In the genomic region with DNA sequence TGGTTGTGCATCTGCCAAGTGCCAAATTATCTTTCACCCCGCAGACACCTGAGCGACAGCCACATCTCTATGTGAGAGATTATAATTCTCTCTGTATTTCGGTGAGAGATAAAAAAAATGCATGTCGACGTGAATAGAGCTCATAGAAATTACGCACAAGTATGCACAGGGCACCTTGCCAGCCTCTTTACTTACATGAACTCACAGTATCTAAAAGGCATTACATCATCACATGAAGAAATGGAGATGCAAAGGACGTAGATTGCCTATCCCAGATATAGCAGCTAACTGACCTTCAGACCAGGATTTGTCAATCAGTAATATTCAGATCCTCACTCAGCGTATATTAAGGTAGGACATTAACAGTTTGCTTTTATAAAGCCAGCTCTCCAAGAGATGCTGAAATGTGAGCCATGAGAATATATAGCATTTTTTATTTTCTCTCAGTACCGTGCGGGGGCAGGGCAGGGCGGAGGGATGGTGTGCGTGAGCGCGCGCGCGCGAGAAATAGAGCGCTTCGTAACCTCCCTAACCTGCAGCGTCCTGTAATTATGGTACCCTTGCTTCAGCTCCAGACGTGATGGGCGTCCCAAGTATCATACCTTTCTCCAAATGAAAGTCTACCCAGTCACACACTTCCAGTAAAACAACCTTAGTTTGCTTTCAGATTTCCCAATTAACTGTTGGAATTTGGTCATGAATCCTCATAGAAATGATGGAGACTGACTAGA, we compare ENCODE assay signal across 9 mouse cellular contexts. TPM values are rescaled to one million over a fixed set of nuclear protein-coding genes. Genes with fewer than 3 reads are reported as not detected.
DNase-seq lines count a peak whose midpoint lies in the region; ATAC-seq and TF ChIP-seq lines count a peak whose summit lies in the region.
"Had no signal": no experiment of that assay in that cellular context is flagged by ENCODE, and none has a peak within 500 bp of the region (broad histone marks: within the 10 kb centered on the region; RNA-seq: fewer than 3 reads in every experiment).

No protein-coding gene starts in this region.

- H3K36me3 ChIP-seq in forebrain, embryonic 12.5 days (replicated peaks): no peaks in the 10 kb centered on the region
- no peaks in the 10 kb centered on the region for H3K36me3 ChIP-seq in midbrain, postnatal 0 days (ENCODE audit: insufficient read depth, low read length)

- H3K9me3 ChIP-seq in forebrain, embryonic 12.5 days: no peaks in the 10 kb centered on the region
- H3K9me3 ChIP-seq in midbrain, postnatal 0 days (ENCODE audit: low read length): no peaks in the 10 kb centered on the region

- H3K4me1 ChIP-seq in forebrain, embryonic 12.5 days: peaks cover 28% of the 10 kb centered on the region
- H3K4me1 ChIP-seq in midbrain, postnatal 0 days (ENCODE audit: insufficient read depth, low read length): peaks cover 4% of the 10 kb centered on the region; the same call in 1 of the 2 replicates

- peak overlapping the region; percentile 68 for H3K9ac ChIP-seq in forebrain, embryonic 12.5 days
- peak overlapping the region; percentile 64 for H3K9ac ChIP-seq in midbrain, postnatal 0 days (replicated peaks; ENCODE audit: low read length, poor library complexity, severe bottlenecking)

- no peak for TF ChIP-seq CTCF in midbrain, postnatal 0 days (IDR thresholded peaks at IDR 0.05)

- intact Hi-C loops in left cerebral cortex, postnatal 14 days (cut with DNase I): no loop called here

- peak; percentile 61 for ATAC-seq in forebrain, embryonic 12.5 days (ENCODE audit: low FRiP score)
- ATAC-seq in midbrain, postnatal 0 days (ENCODE audit: low FRiP score): peak; percentile 73

- H3K4me2 ChIP-seq in forebrain, embryonic 12.5 days: peak overlapping the region; percentile 71
- peak overlapping the region; percentile 53 for H3K4me2 ChIP-seq in midbrain, postnatal 0 days (ENCODE audit: low read depth, low read length, poor library complexity, severe bottlenecking)

- peak overlapping the region; percentile 64 for H3K4me3 ChIP-seq in forebrain, embryonic 12.5 days (replicated peaks)
- H3K4me3 ChIP-seq in midbrain, postnatal 0 days (ENCODE audit: low read depth, low read length): peak overlapping the region; percentile 54
- H3K4me3 ChIP-seq: myocyte had no signal

- H3K27ac ChIP-seq in forebrain, embryonic 12.5 days: peak overlapping the region; percentile 99
- H3K27ac ChIP-seq in midbrain, postnatal 0 days (ENCODE audit: low read depth, low read length): peak overlapping the region; percentile 97

- DNase-seq in layer of hippocampus, adult 11-12 months (ENCODE audit: low spot score): peak; percentile 67
- DNase-seq in layer of hippocampus, adult 9-10 months (ENCODE audit: low spot score): no peak
- DNase-seq in brain, embryonic 18.5 days (ENCODE audit: low read depth, low spot score): peak; percentile 64
- peak; percentile 64 to 84 for DNase-seq in left cerebral cortex, postnatal 14 days (ENCODE audit: low spot score in 2 of 2)
- DNase-seq in midbrain, postnatal 0 days (ENCODE audit: low spot score): peak; percentile 80
- DNase-seq in natural killer cell, adult 2 months (ENCODE audit: low spot score in 2 of 2): no peak
- DNase-seq in gastrocnemius, postnatal 10 days: no peak

- WGBS in forebrain, embryonic 12.5 days: 13% methylated on average over 23 of the region's 23 CpGs
- WGBS in midbrain, postnatal 0 days: 6% methylated on average over 23 of the region's 23 CpGs

- H3K27me3 ChIP-seq in forebrain, embryonic 12.5 days: peaks cover 7% of the 10 kb centered on the region; the same call in 1 of the 2 replicates
- no peaks in the 10 kb centered on the region for H3K27me3 ChIP-seq in midbrain, postnatal 0 days (ENCODE audit: insufficient read depth, low read length)

RNA-seq across cellular contexts. Expression of a gene that starts 0.8 kb away (rescaled TPM):
- 185 and 187 TPM in 2 replicates for polyA plus RNA-seq in forebrain, embryonic 12.5 days (2016; fragmentation: Nextera tagmentation; extraction: Ambion mirVana)
- 100 to 1,000 TPM; 119 to 135 TPM for total RNA-seq in left cerebral cortex, postnatal 14 days (2021)
- total RNA-seq in midbrain, postnatal 0 days (2014; rRNA removed): 552 and 1,117 TPM in 2 replicates
- 114 and 126 TPM in 2 replicates for polyA plus RNA-seq in midbrain, postnatal 0 days (2015; fragmentation: Nextera tagmentation; extraction: Ambion mirVana)
- 1 to 10 TPM; 7.3 to 8.0 TPM for total RNA-seq in gastrocnemius, postnatal 10 days (2021)

RNA-seq across cellular contexts. Expression of a gene that starts 6.5 kb away (rescaled TPM):
- 91.9 and 92.9 TPM in 2 replicates for polyA plus RNA-seq in forebrain, embryonic 12.5 days (2016; fragmentation: Nextera tagmentation; extraction: Ambion mirVana)
- total RNA-seq in left cerebral cortex, postnatal 14 days (2021): 10 to 100 TPM; 57.2 to 62.3 TPM
- 163 and 242 TPM in 2 replicates for total RNA-seq in midbrain, postnatal 0 days (2014; rRNA removed)
- polyA plus RNA-seq in midbrain, postnatal 0 days (2015; fragmentation: Nextera tagmentation; extraction: Ambion mirVana): 42.0 and 46.2 TPM in 2 replicates
- 10 to 100 TPM; 25.1 to 25.6 TPM for total RNA-seq in gastrocnemius, postnatal 10 days (2021)

RNA-seq across cellular contexts. Expression of a gene that starts 6.5 kb away (rescaled TPM):
- 0.89 and 1.0 TPM in 2 replicates for polyA plus RNA-seq in forebrain, embryonic 12.5 days (2016; fragmentation: Nextera tagmentation; extraction: Ambion mirVana)
- 1 to 10 TPM; 3.9 to 4.3 TPM for total RNA-seq in left cerebral cortex, postnatal 14 days (2021)
- total RNA-seq in midbrain, postnatal 0 days (2014; rRNA removed): 2.2 and 6.2 TPM in 2 replicates
- 0.67 and 0.72 TPM in 2 replicates for polyA plus RNA-seq in midbrain, postnatal 0 days (2015; fragmentation: Nextera tagmentation; extraction: Ambion mirVana)
- total RNA-seq in gastrocnemius, postnatal 10 days (2021): under 1 TPM; 0.14 TPM

RNA-seq across cellular contexts. Expression of a gene that starts 9.2 kb away (rescaled TPM):
- 403 and 431 TPM in 2 replicates for polyA plus RNA-seq in forebrain, embryonic 12.5 days (2016; fragmentation: Nextera tagmentation; extraction: Ambion mirVana)
- total RNA-seq in left cerebral cortex, postnatal 14 days (2021): 100 to 1,000 TPM; 493 to 512 TPM
- 925 and 964 TPM in 2 replicates for total RNA-seq in midbrain, postnatal 0 days (2014; rRNA removed)
- 700 and 703 TPM in 2 replicates for polyA plus RNA-seq in midbrain, postnatal 0 days (2015; fragmentation: Nextera tagmentation; extraction: Ambion mirVana)
- total RNA-seq in gastrocnemius, postnatal 10 days (2021): 100 to 1,000 TPM; 160 to 172 TPM

RNA-seq across cellular contexts. Expression of a gene that starts 29.9 kb away (rescaled TPM):
- polyA plus RNA-seq in forebrain, embryonic 12.5 days (2016; fragmentation: Nextera tagmentation; extraction: Ambion mirVana): 19.2 and 20.9 TPM in 2 replicates
- total RNA-seq in left cerebral cortex, postnatal 14 days (2021): 10 to 100 TPM; 21.8 to 22.0 TPM
- total RNA-seq in midbrain, postnatal 0 days (2014; rRNA removed): 23.7 and 27.8 TPM in 2 replicates
- polyA plus RNA-seq in midbrain, postnatal 0 days (2015; fragmentation: Nextera tagmentation; extraction: Ambion mirVana): 15.2 and 16.5 TPM in 2 replicates
- total RNA-seq in gastrocnemius, postnatal 10 days (2021): 10 to 100 TPM; 11.1 to 15.4 TPM

Comparison
In these comparisons a context has a peak if more than half of its experiments do, and no peak if none do; other contexts are left out.
1. DNase-seq: peak in layer of hippocampus, adult 11-12 months (single experiment), brain, embryonic 18.5 days (single experiment), left cerebral cortex, postnatal 14 days (2 of 2) and midbrain, postnatal 0 days (single experiment); none in layer of hippocampus, adult 9-10 months (single experiment), natural killer cell, adult 2 months (0 of 2) and gastrocnemius, postnatal 10 days (single experiment).
2. RNA of a gene that starts 0.8 kb away (total RNA-seq): 552 to 1,117 TPM in midbrain, postnatal 0 days and 119 to 135 TPM in left cerebral cortex, postnatal 14 days; 7.3 to 8.0 TPM in gastrocnemius, postnatal 10 days; every median in the first group is over 10 times any median in the second.